Mouse (Mus musculus) heart, embryonic 13.5 days (tissue): ENCODE data around the gene Atp2c1. TPM values are rescaled to one million over a fixed set of nuclear protein-coding genes. Genes with fewer than 3 reads are reported as not detected.

ENCODE experiments used
- ATAC-seq: fragments of 200-750 bp; cut with Nextera tagmentation; 2 replicates; pipeline ENCODE4 v1.8.0; 2017; ENCODE audit warnings: moderate TSS enrichment; ENCODE audit not compliant: insufficient number of reproducible peaks, low FRiP score, low TSS enrichment; ENCODE audit errors: extremely low read depth
- H3K27ac ChIP-seq: fragments of 300-500 bp; sonication (generic); replicated peaks from 2 replicates; pipeline ENCODE4 v1.5.1; 2015; ENCODE audit warnings: moderate library complexity, mild to moderate bottlenecking, inconsistent platforms
- H3K27me3 ChIP-seq: fragments of 300-500 bp; sonication (generic); replicated peaks from 2 replicates; pipeline ENCODE4 v1.6.1; 2015; ENCODE audit warnings: mild to moderate bottlenecking, inconsistent platforms
- H3K36me3 ChIP-seq: fragments of 300-500 bp; sonication (generic); 2 replicates; pipeline ENCODE4 v1.6.1; 2015; ENCODE audit warnings: mild to moderate bottlenecking, inconsistent platforms
- H3K4me1 ChIP-seq: fragments of 300-500 bp; sonication (generic); 2 replicates; pipeline ENCODE4 v1.6.1; 2015; ENCODE audit warnings: inconsistent platforms
- H3K4me2 ChIP-seq: fragments of 300-500 bp; sonication (generic); 2 replicates; pipeline ENCODE4 v1.6.1; 2015; ENCODE audit warnings: inconsistent platforms, mild to moderate bottlenecking, moderate library complexity
- H3K4me3 ChIP-seq: fragments of 300-500 bp; sonication (generic); 2 replicates; pipeline ENCODE4 v1.5.1; 2015; ENCODE audit warnings: moderate library complexity, mild to moderate bottlenecking, inconsistent platforms
- H3K9ac ChIP-seq: fragments of 300-500 bp; sonication (generic); 2 replicates; pipeline ENCODE4 v1.6.1; 2015; ENCODE audit warnings: inconsistent platforms, mild to moderate bottlenecking, moderate library complexity
- H3K9me3 ChIP-seq: fragments of 300-500 bp; sonication (generic); 2 replicates; pipeline ENCODE4 v1.6.1; 2016; ENCODE audit warnings: inconsistent platforms
- WGBS: fragments of 180-500 bp; shearing (Covaris S2); methylation state at CpG from one replicate; pipeline ENCODE4 v1.1.7; 2015; ENCODE audit warnings: mixed read lengths; 5-methylcytosine and 5-hydroxymethylcytosine counted together
- polyA plus RNA-seq: library from polyadenylated mRNA; unstranded; fragments of >200 nt; fragmentation: Nextera tagmentation; extraction: Ambion mirVana; gene quantifications from 2 replicates; pipeline ENCODE4 v1.2.1, GENCODE M21; 2015

The Atp2c1 gene
- polyA plus RNA-seq, result 45.8 and 46.6 TPM in 2 replicates

- Histone ChIP-seq H3K4me3 (no peak within 1 kb of the TSS), H3K9ac (no peak within 1 kb of the TSS), H3K27me3 (no peaks in the 10 kb centered on the region), H3K27ac (no peak within 1 kb of the TSS), H3K9me3 (no peaks in the 10 kb centered on the region), H3K4me2 (no peak within 1 kb of the TSS), H3K36me3 (no peaks in the 10 kb centered on the region), H3K4me1 (peaks cover 30% of the 10 kb centered on the region)
- WGBS, result 80% methylated on average over 12 of the region's 12 CpGs
- no peak for ATAC-seq
Measured at GRCm38 (mm10) chr9:105527219-105527618, at the start of gene Atp2c1. Gene Atp2c1 (minus strand): TSS chr9:105527319.

DNA sequence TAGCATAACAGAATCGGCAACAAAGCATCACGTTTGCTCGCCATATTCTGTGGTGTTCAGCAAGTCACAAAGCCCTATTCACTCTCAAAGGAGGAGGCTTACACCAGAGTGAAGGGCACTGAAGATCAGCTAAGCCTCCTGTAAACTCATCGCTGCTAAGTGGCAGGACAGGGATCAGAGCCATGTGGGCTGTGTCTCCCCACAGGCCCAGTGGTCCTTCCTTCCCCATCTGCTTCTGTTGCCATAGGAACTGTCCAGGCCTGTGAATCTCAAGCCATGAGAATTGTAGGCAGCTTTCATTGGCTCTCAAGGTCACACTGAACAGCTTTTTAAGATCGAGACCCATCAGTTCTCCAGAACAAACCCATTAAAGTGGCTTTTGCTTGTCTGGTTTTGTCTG is 30.3 kb upstream of the Atp2c1 start:
- Histone ChIP-seq H3K36me3 (no peaks in the 10 kb centered on the region), H3K9ac (no peak overlapping the region), H3K9me3 (no peaks in the 10 kb centered on the region), H3K4me3 (no peak overlapping the region), H3K27me3 (no peaks in the 10 kb centered on the region), H3K4me1 (peaks cover 23% of the 10 kb centered on the region), H3K4me2 (no peak overlapping the region), H3K27ac (no peak overlapping the region)
- WGBS, result 81% methylated on average over 5 of the region's 5 CpGs
- ATAC-seq, result no peak

DNA sequence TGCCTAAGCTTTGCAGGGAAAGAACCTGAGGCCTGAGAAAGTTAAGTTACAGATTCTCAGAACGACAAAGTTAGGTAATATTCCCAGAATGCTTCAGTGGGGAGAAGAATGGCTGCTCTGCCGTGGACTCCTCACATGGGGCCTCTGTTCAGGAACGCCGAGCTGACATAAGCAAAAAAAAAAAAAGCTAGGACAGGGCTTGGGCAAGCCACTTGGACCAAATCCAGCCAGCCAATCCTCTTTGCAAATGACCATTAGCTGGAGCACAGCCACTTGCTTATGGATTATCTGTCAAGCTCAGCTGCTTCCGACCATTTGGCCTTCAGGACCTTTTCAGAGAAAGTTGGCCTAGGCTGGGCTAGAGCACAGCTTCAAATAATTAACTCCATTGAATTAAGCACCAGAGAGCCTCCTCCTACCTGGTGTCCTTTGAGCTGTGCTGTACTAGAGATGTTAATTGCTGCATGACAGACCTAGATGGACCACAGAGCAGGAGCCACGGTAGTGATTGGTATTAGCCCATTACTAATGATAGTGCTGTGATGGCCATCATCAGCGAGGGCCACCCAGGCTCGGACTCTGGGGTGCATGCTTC is 29.1 kb upstream of the Atp2c1 start:
- Histone ChIP-seq H3K9ac (no peak overlapping the region), H3K4me3 (no peak overlapping the region), H3K9me3 (no peaks in the 10 kb centered on the region), H3K36me3 (no peaks in the 10 kb centered on the region), H3K27ac (no peak overlapping the region), H3K4me2 (no peak overlapping the region), H3K4me1 (peaks cover 26% of the 10 kb centered on the region), H3K27me3 (no peaks in the 10 kb centered on the region)
- WGBS, result 55% methylated on average over 8 of the region's 8 CpGs
- no peak for ATAC-seq

- H3K36me3 ChIP-seq, result no peaks in the 10 kb centered on the region
- H3K9ac ChIP-seq, result no peak overlapping the region
- no peaks in the 10 kb centered on the region for H3K27me3 ChIP-seq
- peak overlapping the region; percentile 61 for H3K4me2 ChIP-seq
- 66% methylated on average over 7 of the region's 7 CpGs for WGBS
- H3K9me3 ChIP-seq, result no peaks in the 10 kb centered on the region
- no peak overlapping the region for H3K4me3 ChIP-seq
- ATAC-seq, result no peak
- peaks cover 27% of the 10 kb centered on the region for H3K4me1 ChIP-seq
- no peak overlapping the region for H3K27ac ChIP-seq
Measured at GRCm38 (mm10) chr9:105554439-105554807, 27.3 kb upstream of the Atp2c1 start.

GRCm38 (mm10) chr9:105553629-105554438 is 26.7 kb upstream of the Atp2c1 start:
- no peak for ATAC-seq
- H3K9me3 ChIP-seq, result no peaks in the 10 kb centered on the region
- H3K4me1 ChIP-seq, result peaks cover 33% of the 10 kb centered on the region
- H3K9ac ChIP-seq, result peak overlapping the region; percentile 63
- peak overlapping the region; percentile 61 for H3K4me2 ChIP-seq
- H3K4me3 ChIP-seq, result peak overlapping the region; percentile 38
- WGBS, result 22% methylated on average over 24 of the region's 24 CpGs
- no peaks in the 10 kb centered on the region for H3K27me3 ChIP-seq
- no peaks in the 10 kb centered on the region for H3K36me3 ChIP-seq
- H3K27ac ChIP-seq, result no peak overlapping the region

DNA sequence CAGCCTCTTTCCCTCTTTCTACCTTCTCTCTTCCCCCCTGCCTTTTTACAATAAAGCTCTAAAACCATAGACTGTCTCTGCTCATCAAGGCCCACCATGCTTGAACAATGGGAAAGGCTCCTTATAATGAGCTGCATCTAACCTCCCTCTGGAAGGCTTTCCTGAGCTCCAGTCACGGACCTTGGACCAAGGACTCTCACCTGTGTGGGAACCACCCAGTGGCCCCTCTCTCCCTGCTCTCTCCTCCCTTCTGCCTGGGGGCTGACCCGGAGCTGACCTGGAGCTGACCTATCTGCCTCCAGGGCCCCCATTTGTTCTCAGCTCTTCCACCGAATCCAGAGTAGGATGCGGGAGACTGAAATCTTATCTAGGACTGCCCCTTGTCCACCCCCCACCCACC is 24.3 kb upstream of the Atp2c1 start:
- no peaks in the 10 kb centered on the region for H3K36me3 ChIP-seq
- WGBS, result 28% methylated on average over 4 of the region's 4 CpGs
- H3K4me2 ChIP-seq, result no peak overlapping the region
- H3K27me3 ChIP-seq, result no peaks in the 10 kb centered on the region
- no peak overlapping the region for H3K4me3 ChIP-seq
- H3K9me3 ChIP-seq, result no peaks in the 10 kb centered on the region
- H3K27ac ChIP-seq, result no peak overlapping the region
- peaks cover 34% of the 10 kb centered on the region for H3K4me1 ChIP-seq
- ATAC-seq, result no peak
- no peak overlapping the region for H3K9ac ChIP-seq

DNA sequence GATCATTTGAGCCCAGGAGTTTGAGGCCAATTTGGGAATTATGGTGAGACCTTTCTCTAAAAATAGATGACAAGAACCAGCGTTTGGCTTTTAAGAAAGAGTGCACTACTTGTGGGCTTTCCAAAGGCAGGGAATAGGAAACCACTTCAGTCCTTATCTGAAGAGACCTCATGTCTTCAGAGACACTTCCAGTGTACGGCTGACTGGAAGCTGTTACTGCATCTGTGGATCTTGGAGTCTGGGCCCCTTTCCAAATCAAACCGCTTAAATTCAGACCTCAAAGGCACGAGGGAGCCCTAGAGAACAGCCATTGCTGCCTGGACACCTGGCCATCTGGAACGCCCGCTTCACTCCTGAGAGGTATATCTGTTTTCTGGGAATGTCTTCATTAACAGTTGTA is 22.0 kb upstream of the Atp2c1 start:
- no peak for ATAC-seq
- no peak overlapping the region for H3K27ac ChIP-seq
- H3K36me3 ChIP-seq, result no peaks in the 10 kb centered on the region
- H3K4me2 ChIP-seq, result no peak overlapping the region
- peaks cover 21% of the 10 kb centered on the region for H3K4me1 ChIP-seq
- H3K4me3 ChIP-seq, result no peak overlapping the region
- H3K9ac ChIP-seq, result no peak overlapping the region
- no peaks in the 10 kb centered on the region for H3K27me3 ChIP-seq
- WGBS, result 26% methylated on average over 6 of the region's 6 CpGs
- no peaks in the 10 kb centered on the region for H3K9me3 ChIP-seq

- ATAC-seq, result no peak
Measured at GRCm38 (mm10) chr9:105544013-105544750, 17.1 kb upstream of the Atp2c1 start.

GRCm38 (mm10) chr9:105537473-105537872 is 10.4 kb upstream of the Atp2c1 start:
- no peaks in the 10 kb centered on the region for H3K27me3 ChIP-seq
- no peak overlapping the region for H3K4me3 ChIP-seq
- H3K4me2 ChIP-seq, result no peak overlapping the region
- H3K9me3 ChIP-seq, result no peaks in the 10 kb centered on the region
- 39% methylated on average over 8 of the region's 8 CpGs for WGBS
- ATAC-seq, result no peak
- no peak overlapping the region for H3K9ac ChIP-seq
- H3K36me3 ChIP-seq, result no peaks in the 10 kb centered on the region
- H3K4me1 ChIP-seq, result peaks cover 30% of the 10 kb centered on the region
- no peak overlapping the region for H3K27ac ChIP-seq

More at GRCm38 (mm10) chr9:105544013-105544750, 17.1 kb upstream of the Atp2c1 start:
- Histone ChIP-seq H3K4me3 (no peak overlapping the region), H3K4me1 (peaks cover 8% of the 10 kb centered on the region), H3K9me3 (no peaks in the 10 kb centered on the region), H3K4me2 (no peak overlapping the region), H3K27ac (no peak overlapping the region), H3K36me3 (no peaks in the 10 kb centered on the region), H3K27me3 (no peaks in the 10 kb centered on the region), H3K9ac (no peak overlapping the region)
- WGBS, result 78% methylated on average over 8 of the region's 8 CpGs

DNA sequence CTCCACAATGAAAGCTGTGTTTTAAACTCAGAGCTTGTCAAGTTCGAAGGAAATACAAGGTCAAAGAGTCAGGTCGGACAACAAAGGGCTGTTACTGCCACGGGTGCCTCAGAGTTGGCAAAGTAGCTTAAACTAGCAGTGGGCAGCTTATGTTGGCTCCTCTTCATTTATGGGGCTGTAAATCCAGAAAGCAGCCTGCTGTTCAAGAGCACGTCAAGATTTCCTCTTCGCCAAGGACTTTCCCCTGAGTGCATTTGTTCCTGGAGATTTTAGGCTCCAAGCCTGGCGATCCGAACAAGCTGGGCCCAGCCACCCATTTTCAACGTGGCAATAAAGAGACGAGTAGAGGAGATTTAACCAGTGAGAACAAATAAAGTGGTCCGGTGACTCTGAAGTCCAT is 9.8 kb upstream of the Atp2c1 start:
- ATAC-seq, result no peak
- WGBS, result 53% methylated on average over 10 of the region's 10 CpGs
- Histone ChIP-seq H3K27ac (no peak overlapping the region), H3K4me2 (no peak overlapping the region), H3K4me3 (no peak overlapping the region), H3K9ac (no peak overlapping the region), H3K4me1 (peaks cover 30% of the 10 kb centered on the region), H3K27me3 (no peaks in the 10 kb centered on the region), H3K36me3 (no peaks in the 10 kb centered on the region), H3K9me3 (no peaks in the 10 kb centered on the region)

- no peak for ATAC-seq
- WGBS, result 40% methylated on average over 4 of the region's 4 CpGs
Measured at GRCm38 (mm10) chr9:105525355-105525754, 1.8 kb downstream of the Atp2c1 start.

More at GRCm38 (mm10) chr9:105525355-105525754, 1.8 kb downstream of the Atp2c1 start:
- no peaks in the 10 kb centered on the region for H3K9me3 ChIP-seq
- H3K36me3 ChIP-seq, result no peaks in the 10 kb centered on the region
- H3K4me1 ChIP-seq, result peaks cover 43% of the 10 kb centered on the region
- H3K4me2 ChIP-seq, result no peak overlapping the region
- no peak overlapping the region for H3K9ac ChIP-seq
- H3K27me3 ChIP-seq, result no peaks in the 10 kb centered on the region
- H3K27ac ChIP-seq, result no peak overlapping the region
- H3K4me3 ChIP-seq, result no peak overlapping the region
